ENCODE assay signal across 17 mouse cellular contexts in genomic region chr5:64263898-64264478, GRCm38 (mm10).
DNase-seq lines count a peak whose midpoint lies in the region; ATAC-seq and TF ChIP-seq lines count a peak whose summit lies in the region.
"Had no signal": no experiment of that assay in that cellular context is flagged by ENCODE, and none has a peak within 500 bp of the region (broad histone marks: within the 10 kb centered on the region; RNA-seq: fewer than 3 reads in every experiment).

No protein-coding gene starts in this region.

- DNase-seq in midbrain, embryonic 10.5 days (ENCODE audit: low spot score) = no peak
- DNase-seq in kidney, adult 18-20 months = peak; percentile 67
- no peak for DNase-seq in stomach, postnatal 0 days (ENCODE audit: low spot score)
- DNase-seq in spleen, postnatal 4 days (ENCODE audit: low spot score in 2 of 2) = no peak
- no peak for DNase-seq in lung, postnatal 36 days
- DNase-seq: adrenal gland, postnatal 25 days; cerebellum, adult 8-10 months; gastrocnemius, postnatal 36 days; heart, postnatal 14 days; lung, postnatal 10 days had no signal

- H3K9ac ChIP-seq in midbrain, embryonic 13.5 days (replicated peaks) = no peak overlapping the region
- H3K9ac ChIP-seq in kidney, embryonic 16.5 days (replicated peaks; ENCODE audit: low read length) = no peak overlapping the region
- H3K9ac ChIP-seq in stomach, postnatal 0 days (ENCODE audit: low read length) = no peak overlapping the region
- H3K9ac ChIP-seq: embryonic facial prominence, embryonic 12.5 days; limb, embryonic 13.5 days had no signal

- TF ChIP-seq CTCF in stomach, postnatal 0 days (IDR thresholded peaks at IDR 0.05; ENCODE audit: low read depth) = no peak

- peaks cover 6% of the 10 kb centered on the region; the same call in 1 of the 2 replicates for H3K4me1 ChIP-seq in midbrain, embryonic 13.5 days (replicated peaks)
- no peaks in the 10 kb centered on the region for H3K4me1 ChIP-seq in midbrain, embryonic 10.5 days
- peaks cover 5% of the 10 kb centered on the region; the same call in 1 of the 2 replicates for H3K4me1 ChIP-seq in kidney, embryonic 16.5 days (ENCODE audit: insufficient read depth, low read length)
- no peaks in the 10 kb centered on the region for H3K4me1 ChIP-seq in stomach, postnatal 0 days (replicated peaks; ENCODE audit: control insufficient read depth, insufficient read depth)
- H3K4me1 ChIP-seq: embryonic facial prominence, embryonic 12.5 days; limb, embryonic 13.5 days had no signal

- no peaks in the 10 kb centered on the region for H3K27me3 ChIP-seq in midbrain, embryonic 13.5 days
- H3K27me3 ChIP-seq in midbrain, embryonic 10.5 days (ENCODE audit: low read depth, poor library complexity, severe bottlenecking) = no peaks in the 10 kb centered on the region
- H3K27me3 ChIP-seq in kidney, embryonic 16.5 days (ENCODE audit: insufficient read depth, low read length) = no peaks in the 10 kb centered on the region
- H3K27me3 ChIP-seq in stomach, postnatal 0 days (ENCODE audit: control insufficient read depth, insufficient read depth, low read length) = no peaks in the 10 kb centered on the region
- H3K27me3 ChIP-seq: embryonic facial prominence, embryonic 12.5 days; limb, embryonic 13.5 days; megakaryocyte, embryonic 14.5 days had no signal

- H3K4me3 ChIP-seq in midbrain, embryonic 13.5 days (replicated peaks) = no peak overlapping the region
- H3K4me3 ChIP-seq in midbrain, embryonic 10.5 days = no peak overlapping the region
- H3K4me3 ChIP-seq in kidney, embryonic 16.5 days (ENCODE audit: low read length) = no peak overlapping the region
- no peak overlapping the region for H3K4me3 ChIP-seq in stomach, postnatal 0 days (ENCODE audit: low read depth, low read length)
- H3K4me3 ChIP-seq: embryonic facial prominence, embryonic 12.5 days; limb, embryonic 13.5 days; megakaryocyte, embryonic 14.5 days had no signal

- ATAC-seq in midbrain, embryonic 13.5 days = peak; percentile 30; the same call in 1 of the 2 replicates
- 0 out of 2 replicates have a peak, but pooled peaks have one; percentile 47 for ATAC-seq in kidney, embryonic 16.5 days (ENCODE audit: low FRiP score, low TSS enrichment)
- peak; percentile 29; the same call in 1 of the 2 replicates for ATAC-seq in stomach, postnatal 0 days (ENCODE audit: low FRiP score, low TSS enrichment)
- ATAC-seq: inflammation-experienced regulatory T-cells, adult 6 months had no signal

- H3K9me3 ChIP-seq in midbrain, embryonic 13.5 days = no peaks in the 10 kb centered on the region
- no peaks in the 10 kb centered on the region for H3K9me3 ChIP-seq in midbrain, embryonic 10.5 days (replicated peaks)
- H3K9me3 ChIP-seq in kidney, embryonic 16.5 days (ENCODE audit: low read length) = no peaks in the 10 kb centered on the region
- no peaks in the 10 kb centered on the region for H3K9me3 ChIP-seq in stomach, postnatal 0 days (ENCODE audit: control insufficient read depth, low read length)
- H3K9me3 ChIP-seq: embryonic facial prominence, embryonic 12.5 days; limb, embryonic 13.5 days; megakaryocyte, embryonic 14.5 days had no signal

- no peak for TF ChIP-seq EP300 in stomach, postnatal 0 days (optimal IDR thresholded peaks at IDR 0.05)

- WGBS in midbrain, embryonic 13.5 days = 85% methylated on average over 13 of the region's 13 CpGs
- 84% methylated on average over 13 of the region's 13 CpGs for WGBS in midbrain, embryonic 10.5 days
- 43% methylated on average over 13 of the region's 13 CpGs for WGBS in kidney, embryonic 16.5 days
- WGBS in stomach, postnatal 0 days = 68% methylated on average over 13 of the region's 13 CpGs

- H3K4me2 ChIP-seq in midbrain, embryonic 13.5 days (replicated peaks) = no peak overlapping the region
- H3K4me2 ChIP-seq in kidney, embryonic 16.5 days (replicated peaks; ENCODE audit: low read depth, low read length) = no peak overlapping the region
- no peak overlapping the region for H3K4me2 ChIP-seq in stomach, postnatal 0 days (replicated peaks; ENCODE audit: low read depth)
- H3K4me2 ChIP-seq: embryonic facial prominence, embryonic 12.5 days; heart, embryonic 11.5 days; limb, embryonic 13.5 days had no signal

- 0 out of 2 replicates have a peak overlapping the region, but pooled peaks have one; percentile 57 for H3K27ac ChIP-seq in midbrain, embryonic 13.5 days
- H3K27ac ChIP-seq in midbrain, embryonic 10.5 days (replicated peaks) = no peak overlapping the region
- H3K27ac ChIP-seq in kidney, embryonic 16.5 days (ENCODE audit: low read length) = peak overlapping the region; percentile 57; the same call in 1 of the 2 replicates
- no peak overlapping the region for H3K27ac ChIP-seq in stomach, postnatal 0 days (replicated peaks)
- H3K27ac ChIP-seq: embryonic facial prominence, embryonic 12.5 days; limb, embryonic 13.5 days had no signal

- H3K36me3 ChIP-seq in midbrain, embryonic 13.5 days = no peaks in the 10 kb centered on the region
- H3K36me3 ChIP-seq in midbrain, embryonic 10.5 days = peaks cover 8% of the 10 kb centered on the region; the same call in 1 of the 2 replicates
- no peaks in the 10 kb centered on the region for H3K36me3 ChIP-seq in kidney, embryonic 16.5 days (ENCODE audit: insufficient read depth, low read length)
- no peaks in the 10 kb centered on the region for H3K36me3 ChIP-seq in stomach, postnatal 0 days (ENCODE audit: control insufficient read depth, insufficient read depth, low read length)

Comparison
In these comparisons a context has a peak if more than half of its experiments do, and no peak if none do; other contexts are left out.
1. H3K27ac ChIP-seq: peak in midbrain, embryonic 13.5 days (single experiment) and kidney, embryonic 16.5 days (single experiment); none in midbrain, embryonic 10.5 days (single experiment) and stomach, postnatal 0 days (single experiment).
2. Peak in every context shown above with its lines, with median percentiles within 50 percentile points of each other: ATAC-seq.